Mouse (Mus musculus): ENCODE measurements at regions not wholly inside any gene's neighbourhood (a gene's known extent, or its start where the extent isn't known, plus 50 kb on each side); places are given as distances from the start of the nearest gene placed in this dataset.

GRCm38 (mm10) chr12:92646634-92647033 lies 797.7 kb upstream of the Sel1l start:
- DNase-seq (ENCODE audit: low spot score) = no peak

GRCm38 (mm10) chr12:92645006-92645624 lies 796.2 kb upstream of the Sel1l start:
- no peak for DNase-seq (ENCODE audit: low spot score)

GRCm38 (mm10) chr12:92619120-92619519 lies 770.2 kb upstream of the Sel1l start:
- DNase-seq (ENCODE audit: low spot score) = no peak

- no peak for DNase-seq (ENCODE audit: low spot score)
Observed at GRCm38 (mm10) chr12:92618519-92618918, 769.6 kb upstream of the Sel1l start.

GRCm38 (mm10) chr12:92601673-92602072 lies 752.7 kb upstream of the Sel1l start:
- DNase-seq (ENCODE audit: low spot score) = no peak

- no peak for DNase-seq (ENCODE audit: low spot score)
Observed at GRCm38 (mm10) chr12:92589725-92590124, 740.8 kb upstream of the Sel1l start.

- no peak for DNase-seq (ENCODE audit: low spot score)
Observed at GRCm38 (mm10) chr12:92589305-92589704, 740.3 kb upstream of the Sel1l start.

GRCm38 (mm10) chr12:92578596-92578995 lies 729.6 kb upstream of the Sel1l start:
- DNase-seq (ENCODE audit: low spot score) = no peak
